Mouse (Mus musculus): ENCODE data around the gene Gm9817. TPM values are rescaled to one million over a fixed set of nuclear protein-coding genes. Genes with fewer than 3 reads are reported as not detected.

Gm9817 gene
- not detected for polyA plus RNA-seq (2015; fragmentation: Illumina TruSeq; extraction: RNeasy Lipid Tissue Mini Kit (QIAGEN cat#74804); ENCODE audit: insufficient read depth, low replicate concordance)

GRCm38 (mm10) chr13:45078392-45078791 lies at the start of gene Gm9817:
Gene Gm9817 (plus strand): TSS chr13:45078692.

Other genes with a start within 250 kb of the Gm9817 start
- 24.6 TPM for gene Dtnbp1, start 76.5 kb upstream of the Gm9817 start, polyA plus RNA-seq (2015; fragmentation: Illumina TruSeq; extraction: RNeasy Lipid Tissue Mini Kit (QIAGEN cat#74804); ENCODE audit: insufficient read depth, low replicate concordance)

All from spleen, adult 10 weeks (tissue).